10 mouse cellular contexts compared by ENCODE assay signal in genomic region chr7:16475764-16476599, GRCm38 (mm10). TPM values are rescaled to one million over a fixed set of nuclear protein-coding genes. Genes with fewer than 3 reads are reported as not detected.
DNase-seq lines count a peak whose midpoint lies in the region; ATAC-seq and TF ChIP-seq lines count a peak whose summit lies in the region.
"Had no signal": no experiment of that assay in that cellular context is flagged by ENCODE, and none has a peak within 500 bp of the region (broad histone marks: within the 10 kb centered on the region; RNA-seq: fewer than 3 reads in every experiment).

No protein-coding gene starts in this region.

- no peaks in the 10 kb centered on the region for H3K36me3 ChIP-seq in neural tube, embryonic 11.5 days (ENCODE audit: control insufficient read depth, insufficient read depth, low read length)
- H3K36me3 ChIP-seq in forebrain, postnatal 0 days (ENCODE audit: insufficient read depth): no peaks in the 10 kb centered on the region
- H3K36me3 ChIP-seq in liver, embryonic 13.5 days: no peaks in the 10 kb centered on the region
- H3K36me3 ChIP-seq in stomach, embryonic 16.5 days (ENCODE audit: control insufficient read depth, insufficient read depth, low read length): no peaks in the 10 kb centered on the region

- H3K4me2 ChIP-seq in neural tube, embryonic 11.5 days (ENCODE audit: low read depth): peak overlapping the region; percentile 49
- H3K4me2 ChIP-seq in forebrain, postnatal 0 days (ENCODE audit: low read depth): peak overlapping the region; percentile 53
- peak overlapping the region; percentile 56 for H3K4me2 ChIP-seq in liver, embryonic 13.5 days
- peak overlapping the region; percentile 53 for H3K4me2 ChIP-seq in stomach, embryonic 16.5 days (ENCODE audit: low read depth, low read length)

- under 1% methylated on average over 54 of the region's 59 CpGs for WGBS in neural tube, embryonic 11.5 days
- under 1% methylated on average over 58 of the region's 59 CpGs for WGBS in forebrain, postnatal 0 days
- WGBS in liver, embryonic 13.5 days (ENCODE audit: insufficient replicate concordance): 3% methylated on average over 58 of the region's 59 CpGs
- WGBS in stomach, embryonic 16.5 days: 1% methylated on average over 59 of the region's 59 CpGs

- H3K4me1 ChIP-seq in neural tube, embryonic 11.5 days (ENCODE audit: control insufficient read depth, insufficient read depth, low read length): peaks cover 5% of the 10 kb centered on the region; the same call in 1 of the 2 replicates
- peaks cover 4% of the 10 kb centered on the region; the same call in 1 of the 2 replicates for H3K4me1 ChIP-seq in forebrain, postnatal 0 days (ENCODE audit: insufficient read depth)
- peaks cover 23% of the 10 kb centered on the region for H3K4me1 ChIP-seq in liver, embryonic 13.5 days (replicated peaks)
- peaks cover 18% of the 10 kb centered on the region; the same call in 1 of the 2 replicates for H3K4me1 ChIP-seq in stomach, embryonic 16.5 days (ENCODE audit: control insufficient read depth, insufficient read depth, low read length)

- H3K27ac ChIP-seq in neural tube, embryonic 11.5 days (ENCODE audit: low read depth, low read length): no peak overlapping the region
- H3K27ac ChIP-seq in forebrain, postnatal 0 days (ENCODE audit: low read depth, low read length): no peak overlapping the region
- H3K27ac ChIP-seq in liver, embryonic 13.5 days: no peak overlapping the region
- H3K27ac ChIP-seq in stomach, embryonic 16.5 days (ENCODE audit: low read length): no peak overlapping the region

- TF ChIP-seq CTCF in forebrain, postnatal 0 days (IDR thresholded peaks at IDR 0.05; ENCODE audit: low read depth): no peak

- H3K27me3 ChIP-seq in neural tube, embryonic 11.5 days (ENCODE audit: control insufficient read depth, insufficient read depth, low read length): peaks cover 61% of the 10 kb centered on the region
- peaks cover 53% of the 10 kb centered on the region for H3K27me3 ChIP-seq in forebrain, postnatal 0 days (ENCODE audit: insufficient read depth, low read length)
- peaks cover 73% of the 10 kb centered on the region for H3K27me3 ChIP-seq in liver, embryonic 13.5 days
- H3K27me3 ChIP-seq in stomach, embryonic 16.5 days (ENCODE audit: control insufficient read depth, insufficient read depth, low read length): peaks cover 63% of the 10 kb centered on the region

- H3K4me3 ChIP-seq in neural tube, embryonic 11.5 days (ENCODE audit: low read depth, low read length): peak overlapping the region; percentile 28
- peak overlapping the region; percentile 32 for H3K4me3 ChIP-seq in forebrain, postnatal 0 days (ENCODE audit: low read depth, low read length)
- H3K4me3 ChIP-seq in liver, embryonic 13.5 days (replicated peaks): peak overlapping the region; percentile 28
- H3K4me3 ChIP-seq in stomach, embryonic 16.5 days (replicated peaks; ENCODE audit: low read length): peak overlapping the region; percentile 39

- no peak overlapping the region for H3K9ac ChIP-seq in neural tube, embryonic 11.5 days (ENCODE audit: low read length)
- peak overlapping the region; percentile 37 for H3K9ac ChIP-seq in forebrain, postnatal 0 days
- no peak overlapping the region for H3K9ac ChIP-seq in liver, embryonic 13.5 days
- no peak overlapping the region; the same call in 1 of the 2 replicates for H3K9ac ChIP-seq in stomach, embryonic 16.5 days (ENCODE audit: low read length)

- ATAC-seq in neural tube, embryonic 11.5 days (ENCODE audit: insufficient read depth, low FRiP score, low TSS enrichment): no peak
- peak; percentile 67 for ATAC-seq in forebrain, postnatal 0 days
- peak; percentile 23; the same call in 1 of the 2 replicates for ATAC-seq in liver, embryonic 13.5 days (ENCODE audit: low read depth)
- 0 out of 2 replicates have a peak, but pooled peaks have one; percentile 12 for ATAC-seq in stomach, embryonic 16.5 days (ENCODE audit: insufficient read depth, low FRiP score)

- H3K9me3 ChIP-seq in neural tube, embryonic 11.5 days (ENCODE audit: control insufficient read depth, low read length): no peaks in the 10 kb centered on the region
- H3K9me3 ChIP-seq in forebrain, postnatal 0 days (ENCODE audit: low read length): no peaks in the 10 kb centered on the region
- H3K9me3 ChIP-seq in liver, embryonic 13.5 days (replicated peaks): no peaks in the 10 kb centered on the region
- no peaks in the 10 kb centered on the region for H3K9me3 ChIP-seq in stomach, embryonic 16.5 days (replicated peaks; ENCODE audit: control insufficient read depth, low read length)

- no peak for DNase-seq in neural tube, embryonic 11.5 days (ENCODE audit: low spot score)
- no peak for DNase-seq in neural tube, embryonic 10.5 days (ENCODE audit: extremely low spot score, low spot score)
- no peak for DNase-seq in forebrain, postnatal 0 days
- DNase-seq in liver, embryonic 13.5 days: no peak
- no peak for DNase-seq in ovary, postnatal 14 days (ENCODE audit: low spot score)
- DNase-seq in spleen, postnatal 10 days (ENCODE audit: low spot score in 2 of 2): no peak
- DNase-seq: cerebellum, adult 2 months; kidney, adult 11 months; thymus, adult 18-20 months had no signal

RNA-seq across cellular contexts. Expression of gene Npas1, which starts 1.5 kb away (rescaled TPM):
- polyA plus RNA-seq in neural tube, embryonic 11.5 days (2014; fragmentation: Nextera tagmentation; extraction: Ambion mirVana): 0.45 and 0.68 TPM in 2 replicates
- 10.1 and 10.2 TPM in 2 replicates for total RNA-seq in forebrain, postnatal 0 days (2014; rRNA removed)
- polyA plus RNA-seq in forebrain, postnatal 0 days (2015; fragmentation: Nextera tagmentation; extraction: Ambion mirVana): 12.6 and 14.7 TPM in 2 replicates
- polyA plus RNA-seq in liver, embryonic 13.5 days (2015; fragmentation: Nextera tagmentation; extraction: Ambion mirVana): 0.13 and 0.16 TPM in 2 replicates
- 0.19 and 0.26 TPM in 2 replicates for polyA plus RNA-seq in stomach, embryonic 16.5 days (2015; fragmentation: Nextera tagmentation; extraction: Ambion mirVana)

RNA-seq across cellular contexts. Expression of gene Tmem160, which starts 23.4 kb away (rescaled TPM):
- polyA plus RNA-seq in neural tube, embryonic 11.5 days (2014; fragmentation: Nextera tagmentation; extraction: Ambion mirVana): 57.2 and 59.6 TPM in 2 replicates
- 40.1 and 61.2 TPM in 2 replicates for total RNA-seq in forebrain, postnatal 0 days (2014; rRNA removed)
- polyA plus RNA-seq in forebrain, postnatal 0 days (2015; fragmentation: Nextera tagmentation; extraction: Ambion mirVana): 105 and 130 TPM in 2 replicates
- polyA plus RNA-seq in liver, embryonic 13.5 days (2015; fragmentation: Nextera tagmentation; extraction: Ambion mirVana): 30.0 and 35.4 TPM in 2 replicates
- 38.4 and 44.2 TPM in 2 replicates for polyA plus RNA-seq in stomach, embryonic 16.5 days (2015; fragmentation: Nextera tagmentation; extraction: Ambion mirVana)
